Mouse (Mus musculus) lung, postnatal 14 days (tissue): ENCODE data around the gene Neu2.

Experiments used
- DNase-seq: peaks from one replicate; pipeline ENCODE4 v3.0.0; 2021

The Neu2 gene

GRCm38 (mm10) chr1:87541614-87542013, 31.9 kb downstream of the Neu2 start:
- DNase-seq = peak; percentile 71

- DNase-seq = no peak
These were observed 41.3 kb downstream of the Neu2 start for GRCm38 (mm10) chr1:87551008-87551407.

- DNase-seq = no peak
These were observed 43.9 kb downstream of the Neu2 start for GRCm38 (mm10) chr1:87553586-87553985.

GRCm38 (mm10) chr1:87562967-87563366, 53.3 kb downstream of the Neu2 start:
- no peak for DNase-seq

GRCm38 (mm10) chr1:87565760-87566159, 56.1 kb downstream of the Neu2 start:
- no peak for DNase-seq

- peak; percentile 47 for DNase-seq
These were observed 58.7 kb downstream of the Neu2 start for GRCm38 (mm10) chr1:87568398-87568797.

- no peak for DNase-seq
These were observed 63.6 kb downstream of the Neu2 start for GRCm38 (mm10) chr1:87573261-87573660.

GRCm38 (mm10) chr1:87573800-87574215, 64.1 kb downstream of the Neu2 start, which contains the start of gene Ngef:
TSS of gene Ngef (minus strand) at chr1:87573870.
- DNase-seq = peak; percentile 64

GRCm38 (mm10) chr1:87574353-87574752, 64.7 kb downstream of the Neu2 start:
- no peak for DNase-seq

GRCm38 (mm10) chr1:87574785-87575184, 65.1 kb downstream of the Neu2 start:
- peak; percentile 78 for DNase-seq

GRCm38 (mm10) chr1:87578965-87579364, 69.3 kb downstream of the Neu2 start:
- DNase-seq = no peak

GRCm38 (mm10) chr1:87580824-87581223, 71.1 kb downstream of the Neu2 start:
- DNase-seq = no peak

GRCm38 (mm10) chr1:87589162-87589561, 79.5 kb downstream of the Neu2 start:
- no peak for DNase-seq

- peak; percentile 28 for DNase-seq
These were observed 80.3 kb downstream of the Neu2 start for GRCm38 (mm10) chr1:87589980-87590379.

- DNase-seq = no peak
These were observed 84.6 kb downstream of the Neu2 start for GRCm38 (mm10) chr1:87594261-87594660.

GRCm38 (mm10) chr1:87594671-87595070, 85.0 kb downstream of the Neu2 start:
- DNase-seq = no peak

GRCm38 (mm10) chr1:87600533-87600932, 90.8 kb downstream of the Neu2 start:
- no peak for DNase-seq

- DNase-seq = no peak
These were observed 92.1 kb downstream of the Neu2 start for GRCm38 (mm10) chr1:87601801-87602200.

- DNase-seq = no peak
These were observed 93.7 kb downstream of the Neu2 start for GRCm38 (mm10) chr1:87603389-87603788.

- no peak for DNase-seq
These were observed 95.6 kb downstream of the Neu2 start for GRCm38 (mm10) chr1:87605296-87605695.

GRCm38 (mm10) chr1:87607385-87608091, 97.8 kb downstream of the Neu2 start:
- DNase-seq = peak; percentile 30

- DNase-seq = peak; percentile 83
These were observed 98.8 kb downstream of the Neu2 start for GRCm38 (mm10) chr1:87608416-87609046.

GRCm38 (mm10) chr1:87614576-87615295, 105.0 kb downstream of the Neu2 start:
- no peak for DNase-seq

- peak; percentile 59 for DNase-seq
These were observed 110.6 kb downstream of the Neu2 start, which contains the start of gene Inpp5d for GRCm38 (mm10) chr1:87620211-87620668. TSS of gene Inpp5d (plus strand) at chr1:87620312.
